Mouse (Mus musculus): ENCODE measurements at regions not wholly inside any gene's neighbourhood (a gene's known extent, or its start where the extent isn't known, plus 50 kb on each side); places are given as distances from the start of the nearest gene placed in this dataset.

- TF ChIP-seq EP300 (IDR thresholded peaks at IDR 0.05; ENCODE audit: low read depth) = no peak
- TF ChIP-seq CTCF (IDR thresholded peaks at IDR 0.05; ENCODE audit: low read depth) = no peak
Observed at GRCm38 (mm10) chrX:12844431-12844830, 82.6 kb upstream of the Med14 start.

Data from liver, embryonic 14.5 days (tissue).